Mouse (Mus musculus) embryonic fibroblast, embryonic 13.5 days (primary cell): ENCODE results near the gene Phgdh. TPM values are rescaled to one million over a fixed set of nuclear protein-coding genes. Genes with fewer than 3 reads are reported as not detected.

Source experiments
- H3K27ac ChIP-seq: 2 replicates; pipeline ENCODE4 v1.5.1; 2012; ENCODE audit warnings: low read length, control low read depth, inconsistent platforms; ENCODE audit not compliant: insufficient read depth
- H3K4me1 ChIP-seq: 2 replicates; pipeline ENCODE4 v1.6.1; 2011; ENCODE audit warnings: low read length; ENCODE audit not compliant: control insufficient read depth, insufficient read depth
- H3K4me3 ChIP-seq: 2 replicates; pipeline ENCODE4 v1.5.1; 2011; ENCODE audit warnings: mild to moderate bottlenecking, control low read depth, low read length; ENCODE audit not compliant: insufficient read depth
- CTCF ChIP-seq: IDR thresholded peaks from 2 replicates; pipeline ENCODE4 v1.5.1; 2011; ENCODE audit warnings: mild to moderate bottlenecking, control low read depth, low read length, moderate library complexity, borderline replicate concordance; ENCODE audit not compliant: insufficient read depth
- POLR2A ChIP-seq: IDR thresholded peaks from 2 replicates; pipeline ENCODE4 v1.6.1; 2011; ENCODE audit warnings: low read depth, mild to moderate bottlenecking, control low read depth, low read length, moderate library complexity
- polyA plus RNA-seq: library from polyadenylated mRNA; stranded (reverse); fragments of >200 nt; gene quantifications from 2 replicates; pipeline ENCODE4 v1.2.4, GENCODE M21; 2011; ENCODE audit warnings: low read depth; ENCODE audit not compliant: missing spikeins, insufficient read length

Gene Phgdh
- 232 and 249 TPM in 2 replicates for polyA plus RNA-seq

DNA sequence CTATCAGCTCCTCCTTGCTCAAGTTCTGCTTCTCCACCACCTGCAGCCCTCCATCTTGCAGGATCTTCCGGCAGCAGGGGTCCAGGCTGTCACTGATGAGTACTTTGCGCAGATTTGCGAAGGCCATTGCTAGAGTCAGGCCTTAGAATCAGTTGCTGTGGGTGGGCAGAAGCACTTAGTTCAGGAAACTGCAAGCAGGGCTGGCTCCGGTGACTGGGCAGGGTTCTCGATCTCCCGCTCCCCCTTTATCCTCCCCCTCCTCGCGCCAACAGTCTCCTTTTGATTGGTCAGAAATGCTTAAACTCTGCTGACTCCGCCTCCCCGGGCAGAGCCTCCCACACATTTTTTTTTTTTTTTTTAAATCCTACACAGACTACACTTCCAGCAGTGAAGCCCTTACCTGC is at the start of gene Phgdh:
TSS of gene Phgdh (minus strand) at position 285 of the 404 bp plus-strand sequence.
- peak; percentile 64; the same call in 1 of the 2 replicates for TF ChIP-seq POLR2A
- H3K4me3 ChIP-seq, result peak within 1 kb of the TSS; percentile 94
- peaks cover 13% of the 10 kb centered on the region; the same call in 1 of the 2 replicates for H3K4me1 ChIP-seq
- peak within 1 kb of the TSS; percentile 85 for H3K27ac ChIP-seq

- no peak overlapping the region for H3K27ac ChIP-seq
- peaks cover 3% of the 10 kb centered on the region; the same call in 1 of the 2 replicates for H3K4me1 ChIP-seq
- TF ChIP-seq POLR2A (no peak), CTCF (no peak)
- H3K4me3 ChIP-seq, result no peak overlapping the region
Measured at GRCm38 (mm10) chr3:98389305-98389704, 49.5 kb upstream of the Phgdh start.

- Histone ChIP-seq H3K4me1 (peaks cover 6% of the 10 kb centered on the region), H3K27ac (no peak overlapping the region), H3K4me3 (no peak overlapping the region)
- TF ChIP-seq CTCF (no peak), POLR2A (no peak)
Measured at GRCm38 (mm10) chr3:98387756-98388155, 48.0 kb upstream of the Phgdh start.

DNA sequence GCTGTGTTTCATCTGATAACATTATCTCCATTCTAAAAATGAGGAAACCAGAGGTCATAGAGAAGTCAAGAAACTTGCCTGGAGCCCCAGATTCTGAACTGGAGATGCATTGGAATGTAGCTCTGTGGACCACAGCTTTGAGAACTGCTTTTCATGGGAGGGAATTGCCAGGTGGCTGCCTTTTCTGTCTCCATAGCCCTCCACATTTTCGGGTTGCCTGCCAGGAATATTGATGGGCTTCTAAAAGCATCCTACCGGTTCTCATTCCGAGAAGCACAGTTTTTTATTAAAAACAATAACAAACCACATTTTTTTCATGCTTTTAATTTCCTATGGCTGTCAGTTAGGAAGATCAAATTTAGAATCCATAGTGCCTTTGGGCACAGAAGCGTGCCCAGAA is 47.3 kb upstream of the Phgdh start:
- peaks cover 6% of the 10 kb centered on the region for H3K4me1 ChIP-seq
- H3K27ac ChIP-seq, result no peak overlapping the region
- no peak for TF ChIP-seq POLR2A
- no peak for TF ChIP-seq CTCF
- no peak overlapping the region for H3K4me3 ChIP-seq

GRCm38 (mm10) chr3:98383024-98383790 is 43.4 kb upstream of the Phgdh start:
- H3K27ac ChIP-seq, result peak overlapping the region; percentile 2; the same call in 1 of the 2 replicates
- peaks cover 11% of the 10 kb centered on the region for H3K4me1 ChIP-seq
- TF ChIP-seq CTCF, result no peak
- TF ChIP-seq POLR2A, result peak; percentile 33; the same call in 1 of the 2 replicates
- peak overlapping the region; percentile 79 for H3K4me3 ChIP-seq

DNA sequence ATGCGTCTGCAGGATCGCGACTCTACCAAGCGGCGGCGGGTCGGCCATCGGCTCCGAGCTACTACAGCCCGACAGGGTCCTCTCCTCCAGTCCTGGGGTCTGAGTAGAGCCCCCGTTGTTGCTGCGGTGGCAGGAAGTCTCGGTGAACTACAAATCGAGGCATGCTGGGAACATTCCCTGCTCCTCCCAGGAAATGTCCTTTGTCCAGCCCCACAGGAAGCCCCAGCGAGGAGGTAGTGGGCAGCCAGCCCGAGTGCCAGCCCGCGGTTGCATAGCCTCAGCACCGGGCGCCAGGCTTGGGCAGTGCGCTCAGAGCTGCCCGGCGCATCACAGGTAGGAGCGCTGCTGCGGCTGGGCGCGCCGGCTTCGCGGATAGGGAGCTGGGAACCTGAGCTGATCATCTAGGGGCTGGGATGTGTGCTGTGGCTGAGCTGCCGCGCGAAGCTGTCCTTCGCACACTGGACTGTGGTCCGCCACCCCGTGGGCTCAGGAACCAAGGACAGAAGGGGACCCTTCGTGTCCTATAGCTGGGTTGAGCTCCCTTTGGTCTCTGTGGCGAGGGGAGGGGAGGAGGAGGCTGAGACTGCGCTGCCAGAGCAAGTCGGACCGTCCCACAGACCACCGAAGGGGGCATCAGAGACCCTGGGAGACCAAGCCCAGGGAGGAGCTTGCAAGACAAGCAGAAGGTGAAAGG is 42.6 kb upstream of the Phgdh start, which contains the start of gene Zfp697:
TSS of gene Zfp697 (plus strand) at position 216 of the 694 bp plus-strand sequence.
- Histone ChIP-seq H3K4me3 (peak within 1 kb of the TSS; percentile 79), H3K27ac (peak within 1 kb of the TSS; percentile 2; the same call in 1 of the 2 replicates)
- TF ChIP-seq POLR2A, result peak; percentile 92
- no peak for TF ChIP-seq CTCF

DNA sequence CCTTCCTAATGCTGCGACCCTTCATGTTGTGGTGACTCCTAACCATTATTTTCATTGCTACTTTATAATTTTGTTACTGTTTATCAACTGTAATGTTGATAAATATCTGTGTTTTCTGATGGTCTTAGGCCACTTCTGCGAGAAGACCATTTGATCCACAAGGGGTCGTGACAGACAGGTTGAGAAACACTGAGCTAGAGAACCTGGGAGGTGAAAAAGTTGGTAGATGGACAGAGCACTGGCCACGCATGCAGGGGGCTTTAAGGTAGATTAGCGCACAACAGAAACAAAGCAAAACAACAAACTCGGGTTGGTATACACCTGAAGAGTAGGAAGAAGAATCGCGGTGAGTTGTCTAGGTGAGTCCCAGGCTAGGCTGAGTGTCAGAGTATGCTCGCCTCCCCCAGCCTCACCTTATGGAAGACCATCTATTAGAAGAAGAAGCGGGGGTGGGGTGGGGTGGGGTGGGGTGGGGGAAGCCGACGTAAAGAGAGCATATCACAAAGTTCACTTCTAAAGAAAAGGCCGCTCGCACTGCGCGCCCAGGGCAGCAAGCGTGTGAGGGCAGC is 42.0 kb upstream of the Phgdh start:
- H3K4me3 ChIP-seq, result peak overlapping the region; percentile 79
- H3K4me1 ChIP-seq, result peaks cover 11% of the 10 kb centered on the region
- H3K27ac ChIP-seq, result no peak overlapping the region
- TF ChIP-seq CTCF (no peak), POLR2A (no peak)

More for the DNA sequence above, 42.6 kb upstream of the Phgdh start, which contains the start of gene Zfp697:
- H3K4me1 ChIP-seq, result peaks cover 11% of the 10 kb centered on the region

GRCm38 (mm10) chr3:98379236-98379635 is 39.4 kb upstream of the Phgdh start:
- no peak overlapping the region for H3K4me3 ChIP-seq
- H3K27ac ChIP-seq, result peak overlapping the region; percentile 13; the same call in 1 of the 2 replicates
- peaks cover 7% of the 10 kb centered on the region for H3K4me1 ChIP-seq
- TF ChIP-seq CTCF (no peak), POLR2A (no peak)

- Histone ChIP-seq H3K4me3 (no peak overlapping the region), H3K27ac (no peak overlapping the region), H3K4me1 (peaks cover 10% of the 10 kb centered on the region)
- TF ChIP-seq CTCF (no peak), POLR2A (no peak)
Measured at GRCm38 (mm10) chr3:98378267-98378666, 38.5 kb upstream of the Phgdh start.
